Comparison of ENCODE assay signal across 8 mouse cellular contexts in genomic region chr2:156311441-156311840, GRCm38 (mm10). TPM values are rescaled to one million over a fixed set of nuclear protein-coding genes. Genes with fewer than 3 reads are reported as not detected.
A peak's percentile ranks its signal among the peaks of the same experiment; 100 is the strongest.
DNase-seq lines count a peak whose midpoint lies in the region; ATAC-seq and TF ChIP-seq lines count a peak whose summit lies in the region.

No protein-coding gene starts in this region.

- intact Hi-C loops in gastrocnemius, postnatal 14 days (cut with DNase I; ENCODE audit: low total_unique reads): no loop called here
- intact Hi-C loops in left cerebral cortex, postnatal 36 days (cut with DNase I): no loop called here

- H3K36me3 ChIP-seq in heart, embryonic 10.5 days: peaks cover 31% of the 10 kb centered on the region
- no peaks in the 10 kb centered on the region for H3K36me3 ChIP-seq in forebrain, postnatal 0 days (ENCODE audit: insufficient read depth)
- H3K36me3 ChIP-seq in midbrain, embryonic 10.5 days: peaks cover 45% of the 10 kb centered on the region

- 24% methylated on average over 8 of the region's 8 CpGs for WGBS in heart, embryonic 10.5 days
- 16% methylated on average over 8 of the region's 8 CpGs for WGBS in forebrain, postnatal 0 days
- 27% methylated on average over 8 of the region's 8 CpGs for WGBS in midbrain, embryonic 10.5 days

- peaks cover 12% of the 10 kb centered on the region for H3K4me1 ChIP-seq in heart, embryonic 10.5 days
- peaks cover 4% of the 10 kb centered on the region; the same call in 1 of the 2 replicates for H3K4me1 ChIP-seq in forebrain, postnatal 0 days (ENCODE audit: insufficient read depth)
- H3K4me1 ChIP-seq in midbrain, embryonic 10.5 days: peaks cover 17% of the 10 kb centered on the region

- peak overlapping the region; percentile 98 for H3K27ac ChIP-seq in heart, embryonic 10.5 days
- peak overlapping the region; percentile 93 for H3K27ac ChIP-seq in forebrain, postnatal 0 days (ENCODE audit: low read depth, low read length)
- peak overlapping the region; percentile 98 for H3K27ac ChIP-seq in midbrain, embryonic 10.5 days (replicated peaks)

- peak overlapping the region; percentile 76 for H3K4me3 ChIP-seq in heart, embryonic 10.5 days
- H3K4me3 ChIP-seq in forebrain, postnatal 0 days (ENCODE audit: low read depth, low read length): peak overlapping the region; percentile 74
- H3K4me3 ChIP-seq in midbrain, embryonic 10.5 days: peak overlapping the region; percentile 95

- TF ChIP-seq CTCF in forebrain, postnatal 0 days (IDR thresholded peaks at IDR 0.05; ENCODE audit: low read depth): 0 out of 2 replicates have a peak, but pooled peaks have one; percentile 2

- no peaks in the 10 kb centered on the region for H3K27me3 ChIP-seq in heart, embryonic 10.5 days (ENCODE audit: insufficient read depth, poor library complexity, severe bottlenecking)
- H3K27me3 ChIP-seq in forebrain, postnatal 0 days (ENCODE audit: insufficient read depth, low read length): no peaks in the 10 kb centered on the region
- H3K27me3 ChIP-seq in midbrain, embryonic 10.5 days (ENCODE audit: low read depth, poor library complexity, severe bottlenecking): no peaks in the 10 kb centered on the region

- ATAC-seq in CD4-positive, CD25-positive, alpha-beta regulatory T cell, adult 4 months: peak; percentile 27
- ATAC-seq in forebrain, postnatal 0 days: peak; percentile 4; the same call in 1 of the 2 replicates

- peak overlapping the region; percentile 82 for H3K9ac ChIP-seq in forebrain, postnatal 0 days

- no peaks in the 10 kb centered on the region for H3K9me3 ChIP-seq in heart, embryonic 10.5 days
- H3K9me3 ChIP-seq in forebrain, postnatal 0 days (ENCODE audit: low read length): no peaks in the 10 kb centered on the region
- H3K9me3 ChIP-seq in midbrain, embryonic 10.5 days (replicated peaks): no peaks in the 10 kb centered on the region

- DNase-seq in heart, embryonic 10.5 days (ENCODE audit: low spot score): no peak
- DNase-seq in heart, adult 18-20 months: no peak
- DNase-seq in forebrain, postnatal 0 days: peak; percentile 39
- no peak for DNase-seq in midbrain, embryonic 10.5 days (ENCODE audit: low spot score)
- no peak for DNase-seq in adrenal gland, adult 18-20 months (ENCODE audit: low spot score in 2 of 2)
- no peak for DNase-seq in gastrocnemius, postnatal 14 days
- no peak for DNase-seq in left cerebral cortex, postnatal 36 days (ENCODE audit: low spot score in 2 of 2)

- H3K4me2 ChIP-seq in forebrain, postnatal 0 days (ENCODE audit: low read depth): peak overlapping the region; percentile 88

RNA-seq across cellular contexts. Expression of gene Cnbd2, which starts 0.7 kb away (rescaled TPM):
- 2.3 TPM in 2 replicates for polyA plus RNA-seq in heart, embryonic 10.5 days (2016; fragmentation: Nextera tagmentation; extraction: Ambion mirVana)
- under 1 TPM; 0.62 to 0.69 TPM for total RNA-seq in heart, adult 18-20 months (2021)
- 1 to 10 TPM; 6.3 to 8.8 TPM for polyA plus RNA-seq in CD4-positive, CD25-positive, alpha-beta regulatory T cell, adult 4 months (2017; shearing (Covaris generic))
- total RNA-seq in forebrain, postnatal 0 days (2014; rRNA removed): 3.9 and 7.0 TPM in 2 replicates
- polyA plus RNA-seq in forebrain, postnatal 0 days (2015; fragmentation: Nextera tagmentation; extraction: Ambion mirVana): 9.1 and 10.0 TPM in 2 replicates
- 3.1 and 3.4 TPM in 2 replicates for polyA plus RNA-seq in midbrain, embryonic 10.5 days (2016; fragmentation: Nextera tagmentation; extraction: Ambion mirVana)
- 1 to 10 TPM; 2.3 to 3.5 TPM for total RNA-seq in adrenal gland, adult 18-20 months (2021)
- total RNA-seq in gastrocnemius, postnatal 14 days (2021): 1 to 10 TPM; 1.4 to 2.1 TPM
- 1 to 10 TPM; 4.9 to 7.2 TPM for total RNA-seq in left cerebral cortex, postnatal 36 days (2021)

RNA-seq across cellular contexts. Expression of gene Scand1, which starts 1.1 kb away (rescaled TPM):
- 50.8 and 60.3 TPM in 2 replicates for polyA plus RNA-seq in heart, embryonic 10.5 days (2016; fragmentation: Nextera tagmentation; extraction: Ambion mirVana)
- total RNA-seq in heart, adult 18-20 months (2021): 10 to 100 TPM; 80.0 to 86.3 TPM
- polyA plus RNA-seq in CD4-positive, CD25-positive, alpha-beta regulatory T cell, adult 4 months (2017; shearing (Covaris generic)): 1 to 10 TPM; 1.6 to 2.7 TPM
- total RNA-seq in forebrain, postnatal 0 days (2014; rRNA removed): 204 and 242 TPM in 2 replicates
- 134 and 170 TPM in 2 replicates for polyA plus RNA-seq in forebrain, postnatal 0 days (2015; fragmentation: Nextera tagmentation; extraction: Ambion mirVana)
- polyA plus RNA-seq in midbrain, embryonic 10.5 days (2016; fragmentation: Nextera tagmentation; extraction: Ambion mirVana): 64.7 and 70.3 TPM in 2 replicates
- 100 to 1,000 TPM; 102 to 113 TPM for total RNA-seq in adrenal gland, adult 18-20 months (2021)
- total RNA-seq in gastrocnemius, postnatal 14 days (2021): 10 to 100 TPM; 61.1 to 65.0 TPM
- total RNA-seq in left cerebral cortex, postnatal 36 days (2021): 100 to 1,000 TPM in 1 of 2 experiments, 10 to 100 TPM in 1; 86.2 to 105 TPM
